Mouse (Mus musculus) testis, adult 2 months (tissue): ENCODE measurements around the gene Galnt7.

ENCODE experiments used
- CTCF ChIP-seq: fragments of 200-500 bp; IDR thresholded peaks from 2 replicates; pipeline ENCODE4 v1.5.1; 2012; ENCODE audit warnings: low read depth, mild to moderate bottlenecking, inconsistent platforms, low read length, moderate library complexity; ENCODE audit not compliant: control insufficient read depth, insufficient read depth, insufficient replicate concordance
- POLR2A ChIP-seq: fragments of 200-500 bp; IDR thresholded peaks from 2 replicates; pipeline ENCODE4 v1.6.1; 2012; ENCODE audit warnings: low read depth, mild to moderate bottlenecking, inconsistent platforms, low read length, moderate library complexity; ENCODE audit not compliant: control insufficient read depth

DNA sequence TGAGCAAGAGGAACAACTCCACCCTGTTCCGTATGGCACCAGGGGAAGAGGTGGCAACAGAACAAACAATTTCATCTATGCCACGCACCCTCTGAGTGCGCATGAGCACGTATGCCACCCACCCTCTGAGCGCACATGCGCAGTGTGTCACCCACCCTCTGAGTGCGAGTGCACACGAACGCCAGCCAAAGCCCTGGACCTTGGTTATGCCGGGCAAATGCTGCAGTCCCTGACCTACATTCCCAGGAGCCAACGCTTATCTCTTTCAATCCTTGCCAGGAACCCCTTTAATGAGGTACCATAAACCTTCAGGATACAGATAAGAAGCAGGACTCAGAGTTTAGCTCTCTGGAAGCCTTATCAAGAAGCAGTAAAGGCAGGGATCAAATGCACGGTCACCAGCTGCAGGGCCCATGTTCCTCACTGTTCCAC is 50.8 kb downstream of the Galnt7 start:
- TF ChIP-seq POLR2A: no peak
- no peak for TF ChIP-seq CTCF
